Mouse (Mus musculus) kidney, adult 11 months (tissue): ENCODE data around the gene Rev1.
"Not testable (repeated sequence)": the region's sequence is repeated elsewhere in the genome, so short reads cannot be mapped to it uniquely, and the experiment has no call there.

Experiments
- DNase-seq: peaks from one replicate; pipeline ENCODE4 v3.0.0; 2022

The Rev1 gene

GRCm38 (mm10) chr1:38062156-38062555 is 67.4 kb downstream of the Rev1 start:
- DNase-seq, result not testable (repeated sequence)

- DNase-seq, result no peak
These were observed 71.2 kb downstream of the Rev1 start for GRCm38 (mm10) chr1:38058417-38058816.

- DNase-seq, result no peak
These were observed 74.4 kb downstream of the Rev1 start for GRCm38 (mm10) chr1:38055176-38055575.

GRCm38 (mm10) chr1:38049562-38049961 is 80.0 kb downstream of the Rev1 start:
- DNase-seq, result no peak

DNA sequence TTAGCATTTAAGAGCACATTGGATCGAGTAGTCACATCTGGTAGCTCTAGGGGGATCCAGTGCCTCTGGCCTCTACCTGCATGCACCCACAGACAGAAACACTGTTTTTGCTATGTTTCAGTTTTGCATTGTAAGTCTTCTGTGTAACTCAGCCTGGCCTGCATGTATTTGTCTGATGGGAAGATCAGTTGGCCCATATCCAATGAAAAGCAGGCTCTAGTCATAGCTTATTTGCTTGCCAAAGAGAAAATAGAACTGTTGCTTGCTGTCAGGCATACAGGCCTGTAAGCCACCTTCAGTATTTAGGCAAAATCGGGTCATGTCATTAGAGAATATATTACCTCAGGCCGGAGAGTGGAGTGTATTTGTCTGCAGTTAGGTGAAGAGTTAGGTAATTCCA is 81.5 kb downstream of the Rev1 start:
- no peak for DNase-seq

- DNase-seq, result no peak
These were observed 90.7 kb downstream of the Rev1 start for GRCm38 (mm10) chr1:38038898-38039297.

- no peak for DNase-seq
These were observed 92.2 kb downstream of the Rev1 start for GRCm38 (mm10) chr1:38037375-38037774.

GRCm38 (mm10) chr1:38035521-38035920 is 94.1 kb downstream of the Rev1 start:
- no peak for DNase-seq

GRCm38 (mm10) chr1:38031391-38031790 is 98.2 kb downstream of the Rev1 start:
- DNase-seq, result no peak

DNA sequence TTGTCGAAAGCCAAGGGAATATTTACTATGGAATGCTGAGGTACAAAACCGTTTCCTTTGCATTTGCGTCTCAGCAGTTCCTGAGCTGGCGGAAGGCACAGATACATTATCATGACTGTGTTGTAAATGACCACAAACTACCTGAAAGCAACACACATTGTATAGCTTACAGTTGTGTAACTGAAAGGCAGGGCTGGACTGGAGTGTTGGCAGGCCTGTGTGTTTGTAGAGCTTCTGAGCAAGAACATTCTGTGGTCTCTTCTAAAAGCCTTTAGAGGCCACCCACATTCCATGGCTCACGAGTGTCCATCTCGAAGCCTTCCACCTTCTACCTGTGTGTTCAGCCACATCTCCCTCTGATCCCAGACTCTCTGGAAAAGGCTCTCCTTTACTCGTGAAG is 102.3 kb downstream of the Rev1 start:
- no peak for DNase-seq

GRCm38 (mm10) chr1:38014551-38015203 is 114.9 kb downstream of the Rev1 start:
- no peak for DNase-seq

DNA sequence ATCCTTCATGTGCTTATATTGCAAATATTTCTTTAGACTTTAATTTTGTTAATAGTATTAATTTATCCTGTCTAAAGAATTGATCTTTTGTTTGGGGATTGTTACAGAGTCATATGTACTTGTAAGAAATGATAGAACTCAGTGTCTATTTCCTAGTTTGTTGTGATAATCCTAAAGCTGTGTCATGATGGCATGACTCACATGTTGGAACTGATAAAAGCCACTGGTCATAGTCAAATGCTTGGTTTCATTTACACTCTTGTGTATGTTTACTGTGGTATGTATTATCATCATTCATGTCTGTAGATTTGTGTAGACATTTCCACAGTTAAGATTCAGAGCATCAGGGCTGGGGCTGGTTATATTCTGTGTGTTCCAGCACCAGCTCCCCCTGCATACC is 117.1 kb downstream of the Rev1 start:
- no peak for DNase-seq

- no peak for DNase-seq
These were observed 117.5 kb downstream of the Rev1 start for GRCm38 (mm10) chr1:38012104-38012503.

DNA sequence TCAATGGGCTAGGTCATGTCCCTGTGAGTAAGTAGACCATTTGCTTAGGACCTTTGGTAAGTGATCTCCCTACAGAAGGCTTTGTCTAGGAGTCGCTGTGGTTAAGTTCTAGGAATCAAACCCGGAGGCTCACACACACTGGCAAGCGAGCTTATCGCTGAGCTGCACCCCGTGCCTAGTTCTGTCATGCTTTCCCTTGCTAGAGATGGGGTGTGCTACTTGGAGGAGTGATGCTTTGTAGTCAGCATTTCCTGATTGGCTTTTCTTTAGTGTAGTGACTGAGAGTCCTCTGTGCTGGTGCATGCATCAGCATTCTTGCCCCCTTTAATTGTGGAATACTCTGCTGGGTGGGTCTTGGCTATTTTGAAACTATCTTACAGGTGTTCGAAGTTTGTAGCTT is 118.0 kb downstream of the Rev1 start:
- DNase-seq, result no peak

- no peak for DNase-seq
These were observed 122.9 kb downstream of the Rev1 start for GRCm38 (mm10) chr1:38006741-38007140.

- no peak for DNase-seq
These were observed 126.6 kb downstream of the Rev1 start for GRCm38 (mm10) chr1:38003046-38003445.
